Mouse (Mus musculus) thymus, postnatal 25 days (tissue): ENCODE results near the gene Hist2h2bb.
A peak's percentile ranks its signal among the peaks of the same experiment; 100 is the strongest.
"Not testable (repeated sequence)": the region's sequence is repeated elsewhere in the genome, so short reads cannot be mapped to it uniquely, and the experiment has no call there.

Experiments
- DNase-seq: peaks from one replicate; pipeline ENCODE4 v3.0.0; 2022

Hist2h2bb gene

GRCm38 (mm10) chr3:96240799-96241197 lies 28.8 kb upstream of the Hist2h2bb start:
- no peak for DNase-seq

DNA sequence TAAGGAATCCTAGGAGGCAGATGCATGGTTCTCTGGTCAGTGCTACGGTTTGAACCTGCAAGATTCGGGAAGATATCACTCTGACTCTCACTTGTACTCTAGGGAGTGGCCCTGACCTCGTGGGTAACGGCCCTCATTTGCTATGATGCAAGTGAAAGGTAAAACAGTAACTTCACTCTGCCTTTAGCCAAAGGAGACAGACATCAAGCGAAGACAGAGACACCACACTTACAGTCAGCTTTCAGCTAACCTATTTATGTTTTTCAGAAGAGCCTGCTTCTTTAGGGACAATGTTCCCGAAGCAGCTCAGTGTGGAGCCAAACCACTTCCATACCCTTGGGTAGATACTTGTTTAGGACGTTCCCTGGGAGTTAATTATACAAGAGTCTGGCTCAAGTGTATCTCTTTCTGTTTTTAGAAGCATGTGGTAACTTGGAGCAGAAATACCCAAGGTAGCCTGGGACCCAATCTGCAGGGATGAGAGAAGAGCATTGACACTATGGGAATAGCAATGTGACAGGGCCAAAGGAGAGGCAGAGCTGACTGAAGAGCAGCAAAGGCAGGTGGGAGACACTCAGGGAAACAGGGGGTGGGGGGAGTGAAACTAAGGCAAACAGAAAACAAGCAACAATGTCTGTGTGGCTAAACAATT lies 25.5 kb upstream of the Hist2h2bb start:
- DNase-seq, result peak; percentile 41

DNA sequence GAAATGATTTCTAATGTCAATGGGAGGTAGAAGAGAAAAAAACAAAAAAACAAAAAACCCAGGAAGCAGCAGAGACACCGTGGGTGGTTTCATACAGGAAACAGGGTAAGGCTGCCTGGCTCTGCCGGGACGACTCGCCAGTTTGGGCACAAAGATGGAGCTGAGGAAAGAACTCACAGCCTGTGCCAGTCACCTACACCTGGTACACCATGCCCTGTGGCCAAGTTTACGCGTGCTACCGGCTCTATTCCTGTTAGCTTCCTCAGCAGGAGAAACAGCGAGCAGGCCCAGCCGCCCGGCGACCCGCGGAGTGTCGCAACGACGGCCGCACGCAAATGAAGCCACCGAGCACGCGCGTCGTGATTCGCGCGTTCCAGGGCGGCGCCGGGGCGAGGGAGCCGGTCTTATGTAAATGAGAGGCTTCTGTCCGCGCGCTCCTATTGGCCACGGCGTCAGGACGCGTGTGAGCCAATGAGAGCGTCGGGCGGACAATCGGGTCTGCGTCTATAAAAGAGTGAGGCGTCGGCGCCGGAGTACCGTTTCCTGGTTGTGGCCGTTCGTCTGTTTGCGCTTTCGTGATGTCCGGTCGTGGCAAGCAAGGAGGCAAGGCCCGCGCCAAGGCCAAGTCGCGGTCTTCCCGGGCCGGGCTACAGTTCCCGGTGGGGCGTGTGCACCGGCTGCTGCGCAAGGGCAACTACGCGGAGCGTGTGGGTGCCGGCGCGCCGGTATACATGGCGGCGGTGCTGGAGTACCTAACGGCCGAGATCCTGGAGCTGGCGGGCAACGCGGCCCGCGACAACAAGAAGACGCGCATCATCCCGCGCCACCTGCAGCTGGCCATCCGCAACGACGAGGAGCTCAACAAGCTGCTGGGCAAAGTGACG lies 24.3 kb upstream of the Hist2h2bb start, which contains the start of gene Hist2h2aa1:
Hist2h2aa1 (plus strand) TSS at position 495 of the 884 bp plus-strand sequence.
- DNase-seq, result peak; percentile 90

DNA sequence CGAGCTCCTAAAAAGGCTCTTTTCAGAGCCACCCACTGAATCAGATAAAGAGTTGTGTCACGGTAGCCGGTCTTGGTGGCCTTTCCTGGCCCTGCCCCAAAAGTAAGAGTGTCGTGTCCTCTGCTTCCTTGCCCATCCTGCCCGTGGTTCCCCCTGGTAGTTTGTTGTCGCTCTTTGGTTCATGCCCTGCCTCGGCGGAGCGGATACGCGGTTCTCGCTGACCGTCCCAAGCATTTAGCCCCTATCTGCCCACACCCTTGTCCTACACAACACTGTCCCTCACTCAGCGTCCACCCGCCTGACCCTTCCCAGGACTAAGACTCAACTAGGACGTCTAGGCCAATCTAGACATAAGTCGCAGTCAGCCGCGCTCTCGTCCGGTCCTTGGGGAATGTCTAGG lies 23.5 kb upstream of the Hist2h2bb start:
- not testable (repeated sequence) for DNase-seq

GRCm38 (mm10) chr3:96246427-96246856 lies 23.1 kb upstream of the Hist2h2bb start, which contains the start of gene Hist2h3c1:
Gene Hist2h3c1, plus strand, starts transcription at chr3:96246685.
- not testable (repeated sequence) for DNase-seq

DNA sequence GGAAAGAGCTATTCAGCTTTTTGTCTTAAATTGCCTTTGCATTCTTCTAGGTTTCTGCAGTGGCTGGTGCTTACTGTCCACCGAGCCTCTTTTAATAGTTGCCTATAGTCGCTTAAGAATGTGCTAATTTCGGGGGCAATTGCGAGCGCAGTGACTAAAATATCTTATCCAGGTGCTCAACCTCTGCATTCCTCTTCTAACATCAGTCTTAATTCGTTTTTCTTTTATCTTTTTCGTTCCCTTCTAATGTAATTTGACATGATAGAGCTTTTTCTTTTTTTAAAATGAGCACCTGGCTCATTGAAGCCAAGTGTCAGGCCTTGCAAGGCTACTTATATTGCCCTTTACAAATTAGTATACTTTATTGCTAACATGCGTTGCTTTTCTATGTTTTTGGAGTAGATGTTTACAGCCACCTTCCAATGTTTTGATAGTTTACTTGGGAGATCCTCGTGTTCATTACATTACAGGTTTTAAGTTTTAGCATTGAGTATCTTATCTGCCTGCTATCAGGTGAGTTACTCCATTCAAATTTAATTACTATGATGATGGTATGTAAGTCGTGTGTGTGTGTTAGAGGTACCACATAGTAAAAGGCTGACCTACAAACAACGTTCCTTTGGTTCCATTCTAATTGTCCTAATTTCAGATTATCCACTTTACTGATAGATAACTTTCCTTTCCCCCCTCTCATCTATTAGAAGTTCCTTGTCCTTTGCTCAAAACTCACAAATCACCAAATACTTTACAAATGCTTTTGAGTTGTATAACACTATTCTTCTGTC lies 22.0 kb upstream of the Hist2h2bb start:
- no peak for DNase-seq

- no peak for DNase-seq
These were observed 21.2 kb upstream of the Hist2h2bb start for GRCm38 (mm10) chr3:96248141-96249033.

GRCm38 (mm10) chr3:96249034-96249345 lies 20.6 kb upstream of the Hist2h2bb start:
- DNase-seq, result no peak

- DNase-seq, result no peak
These were observed 18.7 kb upstream of the Hist2h2bb start for GRCm38 (mm10) chr3:96250890-96251289.

- DNase-seq, result no peak
These were observed 17.8 kb upstream of the Hist2h2bb start for GRCm38 (mm10) chr3:96251787-96252186.

GRCm38 (mm10) chr3:96254683-96255355 lies 14.7 kb upstream of the Hist2h2bb start:
- DNase-seq, result no peak

- no peak for DNase-seq
These were observed 13.5 kb upstream of the Hist2h2bb start for GRCm38 (mm10) chr3:96255926-96256593.

- no peak for DNase-seq
These were observed 12.4 kb upstream of the Hist2h2bb start for GRCm38 (mm10) chr3:96257190-96257589.

- no peak for DNase-seq
These were observed 9.3 kb upstream of the Hist2h2bb start for GRCm38 (mm10) chr3:96260220-96260619.

GRCm38 (mm10) chr3:96261623-96262022 lies 7.9 kb upstream of the Hist2h2bb start:
- no peak for DNase-seq

GRCm38 (mm10) chr3:96262216-96262875 lies 7.2 kb upstream of the Hist2h2bb start:
- DNase-seq, result peak; percentile 60

DNA sequence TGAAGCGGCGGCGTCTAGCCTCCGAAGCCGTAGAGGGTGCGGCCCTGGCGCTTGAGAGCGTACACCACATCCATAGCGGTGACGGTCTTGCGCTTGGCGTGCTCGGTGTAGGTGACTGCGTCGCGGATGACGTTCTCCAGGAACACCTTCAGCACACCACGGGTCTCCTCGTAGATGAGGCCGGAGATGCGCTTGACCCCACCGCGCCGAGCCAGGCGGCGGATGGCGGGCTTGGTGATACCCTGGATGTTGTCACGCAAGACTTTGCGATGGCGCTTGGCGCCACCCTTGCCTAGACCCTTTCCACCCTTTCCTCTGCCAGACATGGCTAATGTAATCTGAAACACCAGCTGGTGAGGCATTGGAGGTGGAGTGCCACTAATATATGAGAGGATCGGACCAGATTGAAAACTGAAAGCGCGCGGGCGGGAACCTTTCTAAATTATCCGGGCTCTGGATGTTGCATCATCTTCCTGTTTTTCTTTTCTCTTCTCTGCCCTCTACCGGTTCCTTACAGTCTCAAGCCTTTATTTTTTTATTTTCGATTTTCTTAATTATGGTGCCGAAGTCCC lies 6.5 kb upstream of the Hist2h2bb start, which contains the start of gene Hist2h4:
Hist2h4 (minus strand) TSS at position 333 of the 572 bp plus-strand sequence.
- peak; percentile 96 for DNase-seq

- peak; percentile 65 for DNase-seq
These were observed 5.8 kb upstream of the Hist2h2bb start for GRCm38 (mm10) chr3:96263558-96264403.

DNA sequence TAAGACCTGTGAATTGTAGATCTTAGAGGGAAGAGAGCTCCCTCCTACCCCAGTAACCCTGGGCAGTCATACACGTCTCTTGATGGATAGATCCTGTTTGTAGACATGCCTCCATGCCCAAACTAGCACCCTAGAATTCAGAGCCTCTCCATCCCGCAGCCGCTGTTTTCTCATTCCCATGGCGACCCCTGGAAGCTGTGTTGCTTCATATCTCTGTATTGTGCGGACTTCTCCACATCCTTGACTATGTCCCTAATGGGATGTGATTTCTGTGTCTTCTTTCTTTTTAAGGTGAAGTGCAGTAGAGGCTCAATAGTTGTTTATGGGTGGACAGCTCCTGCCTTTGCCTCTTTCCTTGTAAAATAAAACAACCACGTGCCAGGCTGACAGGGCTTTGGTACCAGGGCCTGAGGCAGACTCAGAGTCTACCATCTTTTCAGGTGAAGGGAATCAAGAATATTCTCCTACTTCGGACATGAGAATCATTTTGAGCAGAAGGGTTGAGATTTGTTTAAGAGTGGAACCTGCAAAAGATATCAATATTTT lies 5.1 kb upstream of the Hist2h2bb start:
- peak; percentile 42 for DNase-seq
